Mouse (Mus musculus): Measurements from ENCODE around the gene Mrpl1. TPM values are rescaled to one million over a fixed set of nuclear protein-coding genes. Genes with fewer than 3 reads are reported as not detected.

Gene Mrpl1
- total RNA-seq (2021): 10 to 100 TPM; 23.6 to 27.4 TPM
- long read RNA-seq, experiment 1, transcript Mrpl1-201 (9 exons, 3,431 nt): major isoform, 75 of 89 reads
- long read RNA-seq, experiment 1, partial matches to known transcripts: 5 of 89 reads
- long read RNA-seq, experiment 1, other reads (novel, unspliced or antisense): 9 of 89 reads
- long read RNA-seq, experiment 2, transcript Mrpl1-201 (9 exons, 3,431 nt): major isoform, 55 of 64 reads
- long read RNA-seq, experiment 2, partial matches to known transcripts: 4 of 64 reads
- long read RNA-seq, experiment 2, other reads (novel, unspliced or antisense): 5 of 64 reads

GRCm38 (mm10) chr5:96209459-96209858 lies at the start of gene Mrpl1:
Gene Mrpl1, plus strand, starts transcription at chr5:96209493.
- peak; percentile 23 for DNase-seq

- DNase-seq: peak; percentile 11
Measured at GRCm38 (mm10) chr5:96160467-96161262, 48.6 kb upstream of the Mrpl1 start.

GRCm38 (mm10) chr5:96161263-96161577 lies 48.1 kb upstream of the Mrpl1 start:
- DNase-seq: no peak

GRCm38 (mm10) chr5:96161578-96162398 lies 47.5 kb upstream of the Mrpl1 start:
- DNase-seq: peak; percentile 43

- peak; percentile 91 for DNase-seq
Measured at GRCm38 (mm10) chr5:96162399-96163331, 46.6 kb upstream of the Mrpl1 start.

GRCm38 (mm10) chr5:96163396-96164020 lies 45.8 kb upstream of the Mrpl1 start:
- DNase-seq: no peak

- DNase-seq: peak; percentile 22
Measured at GRCm38 (mm10) chr5:96164021-96164411, 45.3 kb upstream of the Mrpl1 start, which contains the start of gene Cnot6l. Gene Cnot6l, minus strand, starts transcription at chr5:96164171.

- no peak for DNase-seq
Measured at GRCm38 (mm10) chr5:96166761-96167160, 42.5 kb upstream of the Mrpl1 start.

- no peak for DNase-seq
Measured at GRCm38 (mm10) chr5:96170443-96170842, 38.9 kb upstream of the Mrpl1 start.

- DNase-seq: no peak
Measured at GRCm38 (mm10) chr5:96171765-96172164, 37.5 kb upstream of the Mrpl1 start.

- DNase-seq: no peak
Measured at GRCm38 (mm10) chr5:96176121-96176520, 33.2 kb upstream of the Mrpl1 start.

GRCm38 (mm10) chr5:96176879-96177358 lies 32.4 kb upstream of the Mrpl1 start:
- no peak for DNase-seq

- no peak for DNase-seq
Measured at GRCm38 (mm10) chr5:96183211-96183610, 26.1 kb upstream of the Mrpl1 start.

GRCm38 (mm10) chr5:96183987-96184386 lies 25.3 kb upstream of the Mrpl1 start:
- DNase-seq: no peak

GRCm38 (mm10) chr5:96189761-96190160 lies 19.5 kb upstream of the Mrpl1 start:
- no peak for DNase-seq

GRCm38 (mm10) chr5:96191251-96191650 lies 18.0 kb upstream of the Mrpl1 start:
- no peak for DNase-seq

- no peak for DNase-seq
Measured at GRCm38 (mm10) chr5:96196547-96197052, 12.7 kb upstream of the Mrpl1 start.

GRCm38 (mm10) chr5:96198271-96198670 lies 11.0 kb upstream of the Mrpl1 start:
- DNase-seq: no peak

GRCm38 (mm10) chr5:96200269-96200668 lies 9.0 kb upstream of the Mrpl1 start:
- DNase-seq: no peak

GRCm38 (mm10) chr5:96201462-96202154 lies 7.7 kb upstream of the Mrpl1 start:
- no peak for DNase-seq
